Mouse (Mus musculus): ENCODE measurements at regions not wholly inside any gene's neighbourhood (a gene's known extent, or its start where the extent isn't known, plus 50 kb on each side); places are given as distances from the start of the nearest gene placed in this dataset.

GRCm38 (mm10) chr8:76540611-76541010, 358.6 kb upstream of the Nr3c2 start:
- WGBS = 53% methylated on average over 3 of the region's 3 CpGs
- Histone ChIP-seq H3K27me3 (no peaks in the 10 kb centered on the region), H3K9me3 (no peaks in the 10 kb centered on the region), H3K4me3 (no peak overlapping the region), H3K27ac (no peak overlapping the region), H3K4me2 (no peak overlapping the region), H3K36me3 (no peaks in the 10 kb centered on the region), H3K4me1 (no peaks in the 10 kb centered on the region), H3K9ac (no peak overlapping the region)
- no peak for ATAC-seq (ENCODE audit: borderline replicate concordance, extremely low read depth, low FRiP score, low TSS enrichment)

GRCm38 (mm10) chr8:76551681-76552080, 347.6 kb upstream of the Nr3c2 start:
- no peaks in the 10 kb centered on the region for H3K9me3 ChIP-seq
- no peaks in the 10 kb centered on the region for H3K36me3 ChIP-seq
- no peak overlapping the region for H3K4me3 ChIP-seq
- 77% methylated on average over 2 of the region's 2 CpGs for WGBS
- no peak overlapping the region for H3K27ac ChIP-seq
- H3K4me2 ChIP-seq = no peak overlapping the region
- ATAC-seq (ENCODE audit: borderline replicate concordance, extremely low read depth, low FRiP score, low TSS enrichment) = no peak
- H3K27me3 ChIP-seq = no peaks in the 10 kb centered on the region
- no peak overlapping the region for H3K9ac ChIP-seq
- H3K4me1 ChIP-seq = no peaks in the 10 kb centered on the region

GRCm38 (mm10) chr8:76601566-76601965, 297.7 kb upstream of the Nr3c2 start:
- WGBS = 73% methylated on average over 1 of the region's 1 CpGs
- no peak overlapping the region for H3K4me3 ChIP-seq
- no peak overlapping the region for H3K27ac ChIP-seq
- H3K27me3 ChIP-seq = no peaks in the 10 kb centered on the region
- no peak overlapping the region for H3K4me2 ChIP-seq
- H3K4me1 ChIP-seq = no peaks in the 10 kb centered on the region
- no peaks in the 10 kb centered on the region for H3K9me3 ChIP-seq
- ATAC-seq (ENCODE audit: borderline replicate concordance, extremely low read depth, low FRiP score, low TSS enrichment) = no peak
- no peaks in the 10 kb centered on the region for H3K36me3 ChIP-seq
- H3K9ac ChIP-seq = no peak overlapping the region

GRCm38 (mm10) chr8:76618721-76619120, 280.5 kb upstream of the Nr3c2 start:
- H3K27me3 ChIP-seq = no peaks in the 10 kb centered on the region
- no peak overlapping the region for H3K4me2 ChIP-seq
- no peaks in the 10 kb centered on the region for H3K9me3 ChIP-seq
- no peak overlapping the region for H3K4me3 ChIP-seq
- H3K36me3 ChIP-seq = no peaks in the 10 kb centered on the region
- no peak overlapping the region for H3K27ac ChIP-seq
- H3K9ac ChIP-seq = no peak overlapping the region
- 74% methylated on average over 2 of the region's 2 CpGs for WGBS
- no peak for ATAC-seq (ENCODE audit: borderline replicate concordance, extremely low read depth, low FRiP score, low TSS enrichment)
- H3K4me1 ChIP-seq = no peaks in the 10 kb centered on the region

- Histone ChIP-seq H3K27ac (no peak overlapping the region), H3K9ac (no peak overlapping the region), H3K36me3 (no peaks in the 10 kb centered on the region), H3K4me1 (no peaks in the 10 kb centered on the region), H3K4me2 (no peak overlapping the region), H3K27me3 (no peaks in the 10 kb centered on the region), H3K4me3 (no peak overlapping the region), H3K9me3 (no peaks in the 10 kb centered on the region)
- ATAC-seq (ENCODE audit: borderline replicate concordance, extremely low read depth, low FRiP score, low TSS enrichment) = no peak
- WGBS = 47% methylated on average over 3 of the region's 3 CpGs
Observed at GRCm38 (mm10) chr8:76620853-76621252, 278.4 kb upstream of the Nr3c2 start.

GRCm38 (mm10) chr8:76633086-76633485, 266.2 kb upstream of the Nr3c2 start:
- H3K36me3 ChIP-seq = no peaks in the 10 kb centered on the region
- no peak overlapping the region for H3K9ac ChIP-seq
- H3K4me3 ChIP-seq = no peak overlapping the region
- H3K9me3 ChIP-seq = no peaks in the 10 kb centered on the region
- no peaks in the 10 kb centered on the region for H3K27me3 ChIP-seq
- H3K4me1 ChIP-seq = no peaks in the 10 kb centered on the region
- H3K4me2 ChIP-seq = no peak overlapping the region
- H3K27ac ChIP-seq = no peak overlapping the region
- WGBS = 37% methylated on average over 1 of the region's 1 CpGs
- ATAC-seq (ENCODE audit: borderline replicate concordance, extremely low read depth, low FRiP score, low TSS enrichment) = no peak
